Mouse (Mus musculus) heart, postnatal 0 days (tissue): Measurements from ENCODE around the gene Gm43302. TPM values are rescaled to one million over a fixed set of nuclear protein-coding genes. Genes with fewer than 3 reads are reported as not detected.
"Not testable (repeated sequence)": the region's sequence is repeated elsewhere in the genome, so short reads cannot be mapped to it uniquely, and the experiment has no call there.

Source experiments
- ATAC-seq: fragments of 200-750 bp; cut with Nextera tagmentation; 2 replicates; pipeline ENCODE4 v1.8.0; 2017; ENCODE audit warnings: low read depth, moderate number of reproducible peaks, moderate library complexity; ENCODE audit not compliant: insufficient read depth
- DNase-seq: peaks from one replicate; pipeline ENCODE4 v3.0.0-alpha.2; 2016; ENCODE audit warnings: low spot score
- H3K27ac ChIP-seq: fragments of 300-500 bp; sonication (generic); 2 replicates; pipeline ENCODE4 v1.5.1; 2014; ENCODE audit warnings: low read depth, mild to moderate bottlenecking
- H3K27me3 ChIP-seq: fragments of 300-500 bp; sonication (generic); 2 replicates; pipeline ENCODE4 v1.6.1; 2014; ENCODE audit warnings: low read length, mixed read lengths; ENCODE audit not compliant: control insufficient read depth, insufficient read depth
- H3K36me3 ChIP-seq: fragments of 300-500 bp; sonication (generic); replicated peaks from 2 replicates; pipeline ENCODE4 v1.6.1; 2014; ENCODE audit warnings: low read length, mixed read lengths; ENCODE audit not compliant: control insufficient read depth, insufficient read depth
- H3K4me1 ChIP-seq: fragments of 300-500 bp; sonication (generic); 2 replicates; pipeline ENCODE4 v1.6.1; 2014; ENCODE audit warnings: antibody characterized with exemption; ENCODE audit not compliant: control insufficient read depth, insufficient read depth
- H3K4me2 ChIP-seq: fragments of 300-500 bp; sonication (generic); 2 replicates; pipeline ENCODE4 v1.6.1; 2014; ENCODE audit warnings: low read depth, mild to moderate bottlenecking, low read length, moderate library complexity
- H3K4me3 ChIP-seq: fragments of 300-500 bp; sonication (generic); 2 replicates; pipeline ENCODE4 v1.5.1; 2014; ENCODE audit warnings: low read depth, low read length
- H3K9ac ChIP-seq: fragments of 300-500 bp; sonication (generic); replicated peaks from 2 replicates; pipeline ENCODE4 v1.6.1; 2014; ENCODE audit warnings: low read depth, low read length, mixed read lengths
- H3K9me3 ChIP-seq: fragments of 300-500 bp; sonication (generic); replicated peaks from 2 replicates; pipeline ENCODE4 v1.6.1; 2016; ENCODE audit warnings: low read length; ENCODE audit not compliant: control insufficient read depth
- CTCF ChIP-seq: IDR thresholded peaks from 2 replicates; pipeline ENCODE4 v1.5.1; 2016; ENCODE audit warnings: antibody characterized with exemption, control low read depth, low read depth
- EP300 ChIP-seq: IDR thresholded peaks from 2 replicates; pipeline ENCODE4 v1.6.1; 2016; ENCODE audit warnings: antibody characterized with exemption, low read depth
- WGBS: fragments of 180-500 bp; shearing (Covaris S2); extraction: QIAGEN DNeasy Blood & Tissue Kit; methylation state at CpG from one replicate; pipeline ENCODE4 v1.1.7; 2014; 5-methylcytosine and 5-hydroxymethylcytosine counted together
- polyA plus RNA-seq: library from polyadenylated mRNA; unstranded; fragments of >200 nt; fragmentation: Nextera tagmentation; extraction: Ambion mirVana; gene quantifications from 2 replicates; pipeline ENCODE4 v1.2.1, GENCODE M21; 2015
- total RNA-seq: library from RNA; depleted of rRNA; stranded (reverse); fragments of >200 nt; gene quantifications from 2 replicates; pipeline ENCODE4 v1.2.3, GENCODE M21; 2014; ENCODE audit warnings: low replicate concordance

The Gm43302 gene
- total and polyA plus RNA-seq, 2 experiments from 2014 or later = 0.10 TPM; not detected in 1

DNA sequence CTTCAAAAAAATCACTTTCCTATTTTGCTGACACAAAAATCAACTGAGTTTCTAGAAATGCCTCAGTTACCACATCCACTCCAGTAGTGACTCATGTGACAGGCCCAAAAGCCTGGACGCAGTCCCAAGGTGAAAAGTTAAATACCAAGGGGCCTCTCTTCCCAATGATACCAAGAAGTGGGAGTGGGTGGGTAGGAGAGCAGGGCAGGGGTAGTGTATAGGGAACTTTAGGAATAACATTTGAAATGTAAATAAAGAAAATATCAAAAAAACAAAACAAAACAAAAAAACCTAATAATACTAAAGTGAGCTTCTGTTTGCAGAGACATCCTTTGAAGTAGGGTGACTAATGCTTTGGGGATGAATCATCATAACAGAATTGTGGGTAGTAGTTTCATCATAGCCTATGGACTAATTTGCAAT lies 12.7 kb upstream of the Gm43302 start:
- no peak for DNase-seq

DNA sequence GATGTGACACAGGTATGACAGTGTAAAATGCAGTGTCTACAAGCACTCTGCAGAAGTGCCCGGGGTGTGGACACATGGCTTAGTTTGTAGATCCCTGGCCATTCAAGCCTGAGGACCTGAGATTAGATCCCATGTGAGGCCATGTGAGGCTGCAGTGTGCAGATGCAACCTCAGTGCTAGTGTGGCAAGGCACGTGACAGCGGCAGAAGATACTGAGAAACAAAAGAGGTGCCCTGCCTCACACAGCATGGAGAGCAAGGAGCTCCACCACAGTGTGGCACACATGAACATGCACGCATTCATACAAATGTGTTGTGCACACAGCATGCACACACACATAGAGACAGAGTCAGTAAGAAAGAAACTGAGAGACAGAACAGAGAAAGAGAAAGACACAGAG lies 12.2 kb upstream of the Gm43302 start:
- H3K4me2 ChIP-seq, H3K36me3 ChIP-seq, ATAC-seq, H3K27ac ChIP-seq, H3K4me3 ChIP-seq, DNase-seq, H3K9me3 ChIP-seq, H3K27me3 ChIP-seq, H3K9ac ChIP-seq: not testable (repeated sequence)
- H3K4me1 ChIP-seq = peaks cover 17% of the 10 kb centered on the region
- WGBS = 68% methylated on average over 4 of the region's 4 CpGs

More for the DNA sequence above, 12.7 kb upstream of the Gm43302 start:
- no peak overlapping the region for H3K27ac ChIP-seq
- H3K4me2 ChIP-seq = no peak overlapping the region
- no peak overlapping the region for H3K4me3 ChIP-seq
- no peaks in the 10 kb centered on the region for H3K27me3 ChIP-seq
- H3K9ac ChIP-seq = no peak overlapping the region
- TF ChIP-seq EP300 (no peak), CTCF (no peak)
- no peak for ATAC-seq
- no peaks in the 10 kb centered on the region for H3K9me3 ChIP-seq
- no peaks in the 10 kb centered on the region for H3K36me3 ChIP-seq
- WGBS = 68% methylated on average over 1 of the region's 1 CpGs
- H3K4me1 ChIP-seq = peaks cover 14% of the 10 kb centered on the region

- no peak overlapping the region for H3K9ac ChIP-seq
- H3K4me2 ChIP-seq = no peak overlapping the region
- DNase-seq (no peak), ATAC-seq (no peak)
- H3K36me3 ChIP-seq = no peaks in the 10 kb centered on the region
- no peaks in the 10 kb centered on the region for H3K27me3 ChIP-seq
- TF ChIP-seq CTCF (no peak), EP300 (0 out of 2 replicates have a peak, but pooled peaks have one; percentile 1)
- peaks cover 17% of the 10 kb centered on the region for H3K4me1 ChIP-seq
- H3K27ac ChIP-seq = peak overlapping the region; percentile 71
- H3K4me3 ChIP-seq = no peak overlapping the region
- 85% methylated on average over 4 of the region's 4 CpGs for WGBS
- no peaks in the 10 kb centered on the region for H3K9me3 ChIP-seq
Measured at GRCm38 (mm10) chr5:105301963-105302362, 8.5 kb upstream of the Gm43302 start.

DNA sequence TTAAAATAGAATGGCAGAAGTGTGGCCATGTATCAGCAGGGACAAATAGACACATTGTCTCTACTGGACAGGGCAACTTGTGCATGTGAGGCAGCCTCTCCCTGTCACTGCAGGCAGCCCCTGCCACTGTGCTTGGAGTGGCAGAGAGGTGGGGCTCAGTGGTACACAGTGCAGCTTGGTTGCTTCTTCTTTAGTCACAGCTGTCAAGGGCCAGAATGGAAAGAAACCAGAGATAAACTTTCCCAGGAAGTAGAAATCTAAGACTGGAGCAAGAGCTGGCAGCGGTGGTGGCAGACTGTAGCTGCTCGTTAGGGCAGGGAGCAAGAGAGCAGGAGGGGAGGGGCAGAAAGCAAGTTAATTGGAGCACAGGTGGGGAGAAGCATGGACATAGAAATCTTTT lies 8.0 kb upstream of the Gm43302 start:
- peaks cover 17% of the 10 kb centered on the region for H3K4me1 ChIP-seq
- WGBS = 8% methylated on average over 2 of the region's 2 CpGs
- peak; percentile 91 for ATAC-seq
- H3K27ac ChIP-seq = peak overlapping the region; percentile 71
- H3K4me3 ChIP-seq = no peak overlapping the region
- H3K9ac ChIP-seq = no peak overlapping the region
- peak; percentile 30 for DNase-seq
- H3K27me3 ChIP-seq = no peaks in the 10 kb centered on the region
- no peak; the same call in 1 of the 2 replicates for TF ChIP-seq CTCF
- TF ChIP-seq EP300 = no peak; the same call in 1 of the 2 replicates
- H3K36me3 ChIP-seq = no peaks in the 10 kb centered on the region
- H3K4me2 ChIP-seq = no peak overlapping the region
- H3K9me3 ChIP-seq = no peaks in the 10 kb centered on the region

DNA sequence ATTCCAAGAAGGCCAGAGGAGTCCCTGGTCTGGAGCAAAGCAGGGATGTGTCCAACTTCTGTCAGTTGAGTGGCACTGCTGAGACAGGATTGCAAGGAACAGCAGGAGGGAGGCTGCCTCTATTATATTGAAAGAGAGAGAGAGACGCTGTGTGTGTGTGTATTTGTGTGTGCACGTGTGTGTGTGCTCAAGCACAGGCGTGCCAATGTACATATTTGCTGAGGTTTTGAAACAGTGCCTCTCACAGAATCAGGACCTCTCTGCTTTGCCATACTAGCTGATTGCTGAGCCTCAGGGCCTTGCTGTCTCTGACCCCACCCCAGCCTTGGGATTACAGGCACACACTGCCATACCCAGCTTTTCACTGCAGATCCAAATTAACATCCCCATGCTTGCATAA lies 2.3 kb upstream of the Gm43302 start:
- H3K27me3 ChIP-seq = no peaks in the 10 kb centered on the region
- H3K9ac ChIP-seq = no peak overlapping the region
- DNase-seq (no peak), ATAC-seq (no peak)
- H3K4me1 ChIP-seq = no peaks in the 10 kb centered on the region; the same call in 1 of the 2 replicates
- no peak overlapping the region for H3K27ac ChIP-seq
- no peak overlapping the region for H3K4me2 ChIP-seq
- TF ChIP-seq EP300 (no peak), CTCF (no peak)
- H3K4me3 ChIP-seq = no peak overlapping the region
- no peaks in the 10 kb centered on the region for H3K9me3 ChIP-seq
- 78% methylated on average over 3 of the region's 3 CpGs for WGBS
- H3K36me3 ChIP-seq = no peaks in the 10 kb centered on the region

DNA sequence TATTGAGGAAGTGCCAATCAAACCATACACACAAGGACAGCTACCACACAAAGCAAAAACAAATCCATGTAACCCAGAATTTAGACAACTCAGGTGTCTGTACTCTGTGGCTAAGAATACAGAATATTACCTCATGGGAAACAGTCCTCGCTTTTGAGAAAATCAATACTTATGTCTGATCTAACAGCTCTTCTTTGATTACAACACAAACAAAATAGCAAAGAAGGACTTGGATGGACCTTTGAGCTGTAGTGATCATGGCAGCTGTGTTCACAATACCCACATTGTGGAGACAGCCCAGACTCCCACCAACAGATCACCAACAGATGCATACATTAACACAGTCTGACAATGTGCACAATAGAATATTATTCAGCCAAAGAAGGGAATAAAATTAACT lies 1.0 kb downstream of the Gm43302 start:
- WGBS = 98% methylated on average over 1 of the region's 1 CpGs
- no peak overlapping the region for H3K27ac ChIP-seq
- DNase-seq = no peak
- no peak for TF ChIP-seq EP300
- TF ChIP-seq CTCF = no peak
- no peak overlapping the region for H3K9ac ChIP-seq
- H3K4me2 ChIP-seq = peak overlapping the region; percentile 43; the same call in 1 of the 2 replicates
- no peak overlapping the region for H3K4me3 ChIP-seq
- no peaks in the 10 kb centered on the region for H3K9me3 ChIP-seq
- H3K27me3 ChIP-seq = no peaks in the 10 kb centered on the region
- H3K4me1 ChIP-seq = no peaks in the 10 kb centered on the region
- no peaks in the 10 kb centered on the region for H3K36me3 ChIP-seq
- no peak for ATAC-seq

DNA sequence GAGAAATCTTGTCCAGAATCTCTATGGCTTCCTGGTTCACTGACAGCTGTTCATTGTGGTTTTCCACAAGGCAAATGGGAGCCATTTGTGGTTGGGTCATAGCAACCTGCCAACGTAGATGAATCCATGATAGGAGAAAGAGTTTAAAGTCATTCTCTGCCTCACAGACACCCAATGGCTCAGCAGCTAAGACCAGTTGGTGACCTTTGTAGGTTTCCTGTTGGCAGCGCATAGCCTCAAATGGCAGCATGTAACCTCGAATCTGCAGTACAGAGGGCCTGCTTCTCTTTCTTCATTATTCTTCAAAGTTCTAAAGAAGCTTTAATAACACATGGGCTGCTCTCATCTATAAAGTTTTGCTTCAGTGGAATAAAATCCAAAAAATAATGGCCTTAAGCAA lies 2.6 kb downstream of the Gm43302 start:
- not testable (repeated sequence) for H3K4me2 ChIP-seq, H3K9ac ChIP-seq, H3K27ac ChIP-seq, H3K36me3 ChIP-seq, ATAC-seq, DNase-seq, H3K4me3 ChIP-seq, H3K4me1 ChIP-seq, H3K27me3 ChIP-seq, H3K9me3 ChIP-seq
- WGBS = 87% methylated on average over 3 of the region's 3 CpGs

DNA sequence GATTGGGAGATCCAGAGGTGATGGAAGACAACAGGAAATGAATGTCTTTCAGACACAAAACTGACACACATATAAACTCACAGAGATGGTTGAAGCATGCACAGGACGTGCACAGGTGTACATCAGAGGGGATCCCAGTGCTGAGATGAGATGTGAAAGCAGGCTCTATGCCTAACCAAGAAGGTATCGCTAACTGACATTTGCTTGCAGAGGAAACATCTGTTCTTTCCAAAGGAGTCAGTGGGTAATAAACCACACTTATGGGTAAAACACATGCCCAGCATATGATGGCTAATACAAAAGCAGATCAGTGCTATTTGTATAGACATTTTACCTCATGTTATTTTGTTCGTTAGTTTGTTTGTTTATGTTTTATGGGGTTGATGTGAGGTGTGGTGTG lies 32.8 kb downstream of the Gm43302 start:
- H3K27ac ChIP-seq, DNase-seq, H3K4me3 ChIP-seq, H3K9me3 ChIP-seq, H3K4me1 ChIP-seq, H3K27me3 ChIP-seq, ATAC-seq, H3K9ac ChIP-seq, H3K4me2 ChIP-seq, H3K36me3 ChIP-seq: not testable (repeated sequence)
- WGBS = no CpG with 5 or more reads among the region's 3 CpGs
